In the genomic region with DNA sequence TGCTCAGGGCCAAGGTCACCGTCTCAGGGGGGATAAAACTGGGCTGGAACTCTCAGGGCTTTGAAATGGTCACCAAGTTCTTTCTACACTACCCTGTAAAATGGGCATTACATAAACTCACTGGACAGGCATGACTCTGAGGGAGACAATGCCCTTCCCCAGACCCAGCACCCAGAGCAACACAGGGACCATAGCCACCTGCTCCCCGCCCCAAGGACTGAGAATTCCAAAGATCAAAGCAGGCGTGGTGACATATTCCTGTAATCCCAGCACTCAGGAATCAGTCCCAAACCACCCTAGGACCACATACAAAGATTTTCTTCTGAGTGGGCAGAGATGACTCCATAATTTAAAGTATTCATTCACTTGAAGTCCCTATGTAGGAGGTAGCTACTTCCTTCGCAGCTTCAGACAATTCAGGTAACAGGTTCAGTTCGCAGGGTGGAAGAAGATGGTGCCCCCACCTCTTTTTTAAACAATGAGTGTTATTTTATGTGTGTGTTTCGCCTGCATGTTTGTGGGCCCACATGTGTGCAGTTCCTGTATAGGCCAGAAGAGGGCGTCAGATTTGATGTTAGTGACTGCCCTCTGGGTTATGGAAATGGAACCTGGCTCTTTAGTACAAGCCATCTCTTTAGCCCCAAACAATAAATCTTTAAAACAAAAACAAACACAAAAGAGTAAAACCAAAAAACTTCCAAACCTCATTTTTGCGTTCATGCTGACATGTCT, we compare ENCODE assay signal across 11 mouse cellular contexts. TPM values are rescaled to one million over a fixed set of nuclear protein-coding genes. Genes with fewer than 3 reads are reported as not detected.
DNase-seq lines count a peak whose midpoint lies in the region; TF ChIP-seq lines count a peak whose summit lies in the region.
"Had no signal": no experiment of that assay in that cellular context is flagged by ENCODE, and none has a peak within 500 bp of the region (broad histone marks: within the 10 kb centered on the region; RNA-seq: fewer than 3 reads in every experiment).

No protein-coding gene starts in this region.

- peak; percentile 53 for TF ChIP-seq CTCF in left cerebral cortex, adult 2 months (IDR thresholded peaks at IDR 0.05)
- peak; percentile 86 for TF ChIP-seq CTCF in E14TG2a.4 (conservative IDR thresholded peaks at IDR 0.05; ENCODE audit: low read length)

- no peak overlapping the region for H3K27ac ChIP-seq in left cerebral cortex, adult 2 months
- H3K27ac ChIP-seq: kidney, embryonic 15.5 days; macrophage had no signal

- intact Hi-C loops in heart, postnatal 25 days (cut with DNase I), result no loop called here
- intact Hi-C loops in left cerebral cortex, adult 2 months (cut with DNase I), result no loop called here
- intact Hi-C loops in left cerebral cortex, postnatal 10 days (cut with DNase I), result no loop called here

- H3K4me3 ChIP-seq in left cerebral cortex, adult 2 months, result no peak overlapping the region
- H3K4me3 ChIP-seq in E14TG2a.4 (replicated peaks; ENCODE audit: low read length), result peak overlapping the region; percentile 37; the same call in 1 of the 2 replicates
- H3K4me3 ChIP-seq: kidney, embryonic 15.5 days had no signal

- no peaks in the 10 kb centered on the region for H3K27me3 ChIP-seq in E14TG2a.4 (ENCODE audit: insufficient read depth, low read length)
- H3K27me3 ChIP-seq: kidney, embryonic 15.5 days had no signal

- DNase-seq in heart, adult 11 months, result peak; percentile 87
- DNase-seq in heart, postnatal 25 days (ENCODE audit: low spot score), result no peak
- no peak for DNase-seq in left cerebral cortex, adult 2 months (ENCODE audit: extremely low spot score in 1 of 2, low spot score in 2 of 2)
- no peak for DNase-seq in left cerebral cortex, postnatal 10 days (ENCODE audit: extremely low spot score in 1 of 2, low spot score in 2 of 2)
- DNase-seq in adipocyte (ENCODE audit: low spot score), result peak; percentile 37
- no peak for DNase-seq in right cerebral cortex, postnatal 25 days
- no peak for DNase-seq in gastrocnemius, postnatal 25 days

- peaks cover 99% of the 10 kb centered on the region for H3K36me3 ChIP-seq in E14TG2a.4 (ENCODE audit: insufficient read depth, low read length)

- H3K4me1 ChIP-seq in E14TG2a.4 (replicated peaks; ENCODE audit: low read depth, low read length), result peaks cover 99% of the 10 kb centered on the region

- no peaks in the 10 kb centered on the region for H3K9me3 ChIP-seq in E14TG2a.4 (ENCODE audit: low read length)
- H3K9me3 ChIP-seq: kidney, embryonic 15.5 days had no signal

RNA-seq across cellular contexts. Expression of a gene that starts 16.9 kb away (rescaled TPM):
- total RNA-seq in heart, postnatal 25 days (2021), result 100 to 1,000 TPM; 285 to 296 TPM
- 1,000 to 10,000 TPM; 1,191 to 1,224 TPM for total RNA-seq in left cerebral cortex, adult 2 months (2021)
- total RNA-seq in left cerebral cortex, postnatal 10 days (2021), result 1,000 to 10,000 TPM; 1,621 to 1,667 TPM
- 100 to 1,000 TPM; 282 to 288 TPM for total RNA-seq in gastrocnemius, postnatal 25 days (2021)

RNA-seq across cellular contexts. Expression of a gene that starts 29.8 kb away (rescaled TPM):
- 100 to 1,000 TPM; 385 to 513 TPM for total RNA-seq in heart, postnatal 25 days (2021)
- total RNA-seq in left cerebral cortex, adult 2 months (2021), result 10 to 100 TPM; 19.2 to 19.3 TPM
- 1 to 10 TPM; 4.3 to 4.6 TPM for total RNA-seq in left cerebral cortex, postnatal 10 days (2021)
- 100 to 1,000 TPM; 290 to 454 TPM for total RNA-seq in gastrocnemius, postnatal 25 days (2021)
- total RNA-seq: hematopoietic stem cell, adult 5-6 weeks had no signal

RNA-seq across cellular contexts. Expression of a gene that starts 56.8 kb away (rescaled TPM):
- total RNA-seq in heart, postnatal 25 days (2021), result under 1 TPM; 0.28 to 0.68 TPM
- 1 to 10 TPM; 1.3 to 1.5 TPM for total RNA-seq in left cerebral cortex, adult 2 months (2021)
- 1 to 10 TPM; 1.7 to 4.0 TPM for total RNA-seq in left cerebral cortex, postnatal 10 days (2021)
- total RNA-seq in gastrocnemius, postnatal 25 days (2021), result 1 to 10 TPM in 1 of 2 experiments, under 1 TPM in 1; 0.67 to 1.2 TPM

Comparison
In these comparisons a context has a peak if more than half of its experiments do, and no peak if none do; other contexts are left out.
1. DNase-seq: peak in heart, adult 11 months (single experiment) and adipocyte (single experiment); none in heart, postnatal 25 days (single experiment), left cerebral cortex, adult 2 months (0 of 2), left cerebral cortex, postnatal 10 days (0 of 2), right cerebral cortex, postnatal 25 days (single experiment) and gastrocnemius, postnatal 25 days (single experiment).
2. RNA of a gene that starts 16.9 kb away (total RNA-seq): 1,621 to 1,667 TPM in left cerebral cortex, postnatal 10 days and 1,191 to 1,224 TPM in left cerebral cortex, adult 2 months; 285 to 296 TPM in heart, postnatal 25 days and 282 to 288 TPM in gastrocnemius, postnatal 25 days; every median in the first group is over 4 times any median in the second.
3. RNA of a gene that starts 29.8 kb away (total RNA-seq): 385 to 513 TPM in heart, postnatal 25 days and 290 to 454 TPM in gastrocnemius, postnatal 25 days; 19.2 to 19.3 TPM in left cerebral cortex, adult 2 months and 4.3 to 4.6 TPM in left cerebral cortex, postnatal 10 days; every median in the first group is over 10 times any median in the second.